Mouse (Mus musculus) megakaryocyte, adult 5-6 weeks (primary cell): ENCODE measurements at regions not wholly inside any gene's neighbourhood (a gene's known extent, or its start where the extent isn't known, plus 50 kb on each side); places are given as distances from the start of the nearest gene placed in this dataset.
A peak's percentile ranks its signal among the peaks of the same experiment; 100 is the strongest.

Experiments used
- ATAC-seq: 2 replicates; pipeline ENCODE4 v1.8.0; 2016; ENCODE audit warnings: mild to moderate bottlenecking, inconsistent platforms; ENCODE audit not compliant: poor library complexity, severe bottlenecking

- ATAC-seq, result no peak
Observed at GRCm38 (mm10) chr9:61315371-61316298, 56.5 kb upstream of the Tle3 start.

- no peak for ATAC-seq
Observed at GRCm38 (mm10) chr9:61316442-61316841, 55.7 kb upstream of the Tle3 start.

GRCm38 (mm10) chr9:61319721-61320120 lies 52.4 kb upstream of the Tle3 start:
- ATAC-seq, result no peak

GRCm38 (mm10) chr9:61321314-61321713 lies 50.9 kb upstream of the Tle3 start:
- no peak for ATAC-seq

- peak; percentile 48; the same call in 1 of the 2 replicates for ATAC-seq
Observed at GRCm38 (mm10) chr9:61321825-61322224, 50.3 kb upstream of the Tle3 start.

- ATAC-seq, result peak; percentile 51
Observed at GRCm38 (mm10) chr9:61322333-61322732, 49.8 kb upstream of the Tle3 start.
